Mouse (Mus musculus) cerebellum, adult 9-10 months (tissue): ENCODE data around the gene Aldh3a2.

ENCODE experiments used
- DNase-seq: peaks from one replicate; pipeline ENCODE4 v3.0.0; 2022

The Aldh3a2 gene

DNA sequence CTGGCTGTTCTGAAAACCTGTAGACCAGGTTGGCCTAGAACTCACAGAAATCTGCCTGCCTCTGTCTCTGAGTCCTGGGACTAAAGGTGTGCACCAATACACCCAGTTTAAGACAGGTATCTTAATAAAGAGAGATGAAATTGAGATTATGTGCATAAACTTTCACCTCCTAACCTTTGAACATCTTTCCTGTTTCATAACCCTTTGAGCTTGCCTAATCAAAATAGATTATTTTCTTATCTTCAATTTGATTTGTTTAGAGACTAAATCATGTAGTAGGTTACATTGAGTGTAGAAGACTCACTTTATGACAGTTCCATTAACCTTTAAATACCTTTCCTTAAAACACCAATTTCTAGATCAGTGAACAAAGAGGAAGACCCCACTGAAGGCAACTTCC lies 4.3 kb upstream of the Aldh3a2 start:
- no peak for DNase-seq

DNA sequence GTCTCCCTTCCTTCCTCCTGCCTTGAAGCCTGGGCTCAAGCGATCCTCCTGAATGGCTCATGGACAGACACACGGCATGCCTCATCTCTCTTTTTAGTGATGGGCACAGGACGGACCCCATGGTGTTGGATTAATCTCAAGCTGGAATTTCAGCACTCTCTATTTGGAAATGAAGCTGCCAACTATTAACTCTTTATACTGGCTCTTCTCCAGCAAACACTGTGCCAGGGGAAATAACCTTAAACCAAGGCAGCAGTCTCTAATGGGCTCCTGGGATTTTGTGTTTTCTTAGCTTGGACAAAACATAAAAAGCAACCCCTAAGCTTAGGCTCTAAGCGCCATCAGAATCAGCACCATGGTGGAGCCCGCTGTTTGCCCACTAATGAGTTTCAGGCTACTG lies 3.1 kb upstream of the Aldh3a2 start:
- no peak for DNase-seq

DNA sequence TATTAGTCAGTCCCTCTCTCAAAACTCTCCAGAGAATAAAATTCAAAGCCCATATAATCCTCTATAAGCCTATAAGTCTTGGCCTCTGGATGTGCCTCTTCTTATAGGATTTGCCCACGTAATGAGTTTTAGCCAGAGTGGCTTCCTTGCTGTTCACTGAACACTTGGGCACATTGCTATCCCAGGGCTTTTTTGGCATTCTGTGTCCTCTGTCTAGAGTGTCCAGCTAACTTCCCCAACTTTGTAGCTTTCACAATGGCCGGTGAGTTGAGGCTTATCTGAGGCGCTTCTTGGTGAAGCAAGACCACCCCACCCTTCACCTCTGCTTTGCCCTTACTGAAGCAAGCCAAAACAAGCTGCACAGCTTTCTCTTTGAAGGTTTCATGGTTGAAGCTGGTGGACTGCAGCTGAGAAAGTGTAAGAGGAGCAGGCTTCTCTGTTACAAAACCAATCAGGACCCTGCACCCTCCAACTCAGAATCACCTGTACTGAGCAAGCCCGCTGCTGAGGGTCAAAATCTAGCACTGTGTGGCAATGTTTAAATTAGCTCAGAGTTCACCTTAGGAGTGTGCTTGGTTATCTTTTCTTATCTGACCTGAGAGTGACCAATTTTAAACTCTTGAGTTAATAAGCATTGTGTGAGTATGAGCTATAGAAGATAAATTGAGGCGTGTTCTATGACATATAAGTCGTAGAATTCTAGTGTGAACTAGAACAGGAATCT lies 1.5 kb upstream of the Aldh3a2 start:
- no peak for DNase-seq

DNA sequence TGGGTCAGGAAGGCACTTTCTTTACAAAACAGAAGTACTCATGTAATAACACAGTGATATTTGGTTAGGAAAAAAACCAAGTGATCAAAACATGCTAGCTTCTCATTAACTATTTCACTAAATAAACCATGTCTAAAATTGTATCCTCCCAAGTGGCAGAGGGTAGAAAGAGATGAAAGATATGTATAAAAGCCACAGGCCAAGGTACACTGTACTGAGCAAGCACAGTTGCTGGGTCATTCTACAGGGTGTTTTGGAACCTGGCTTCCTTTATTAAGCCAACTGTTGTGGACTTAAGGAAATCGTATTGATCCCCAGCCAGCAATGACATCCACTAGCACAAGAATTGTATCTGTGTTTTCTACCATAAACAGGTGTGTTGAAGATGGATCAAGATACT lies 3.4 kb downstream of the Aldh3a2 start:
- no peak for DNase-seq

DNA sequence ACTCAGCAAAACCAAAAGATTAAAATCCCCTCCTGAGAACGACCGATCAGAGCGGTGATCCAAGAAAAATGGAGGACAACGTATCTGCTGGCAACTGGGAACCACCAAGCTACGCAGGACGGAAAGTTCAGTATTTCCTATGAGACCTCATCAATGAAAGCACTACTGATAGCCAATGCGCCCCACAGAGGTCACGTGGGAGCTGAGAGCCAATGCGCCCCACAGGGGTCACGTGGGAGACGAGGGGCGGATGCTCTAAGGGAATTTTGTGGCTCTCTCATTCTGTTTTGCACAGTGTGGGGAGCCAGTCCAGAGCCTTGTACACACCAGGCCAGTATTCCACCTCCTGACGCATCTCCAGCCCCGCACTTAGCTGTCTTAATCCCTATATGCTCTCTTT lies 4.7 kb downstream of the Aldh3a2 start:
- DNase-seq: no peak

DNA sequence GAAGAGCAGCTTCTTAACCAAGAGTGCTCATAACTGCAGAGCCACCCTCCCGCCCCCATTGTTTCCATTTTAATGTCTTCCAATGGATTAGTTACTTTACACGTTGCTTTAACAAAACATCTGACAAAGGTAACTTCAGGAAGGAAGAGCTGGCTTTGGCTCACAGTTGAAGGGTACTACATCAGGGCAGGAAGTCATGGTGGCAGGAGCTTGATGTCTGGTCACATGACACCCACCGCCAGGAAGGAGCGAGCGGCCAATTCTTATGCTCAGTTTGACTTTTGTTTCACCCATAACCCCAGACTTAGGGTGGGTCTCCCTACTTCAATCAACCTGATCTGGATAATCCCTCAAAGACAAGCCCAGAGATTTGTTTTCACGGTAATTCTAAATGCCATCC lies 8.2 kb downstream of the Aldh3a2 start:
- no peak for DNase-seq

DNA sequence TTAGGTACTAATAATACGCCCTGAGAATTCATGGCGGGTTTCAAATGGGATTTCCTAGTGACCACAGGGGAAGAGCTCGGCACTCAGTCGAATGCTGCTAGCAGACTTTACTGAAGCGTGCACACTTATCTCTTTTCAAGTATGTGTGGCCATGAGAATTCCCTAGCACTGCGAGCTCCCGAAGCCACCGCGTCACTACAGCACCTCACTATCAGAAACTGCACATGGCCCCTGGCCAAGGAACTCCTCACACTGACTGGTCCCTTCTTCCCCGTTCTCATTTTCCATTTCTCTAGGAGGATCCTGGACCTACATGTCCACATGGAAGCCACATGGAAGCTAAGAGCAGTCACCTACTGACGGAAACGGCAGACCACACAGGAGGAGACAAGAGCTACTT lies 14.5 kb downstream of the Aldh3a2 start:
- DNase-seq: no peak

DNA sequence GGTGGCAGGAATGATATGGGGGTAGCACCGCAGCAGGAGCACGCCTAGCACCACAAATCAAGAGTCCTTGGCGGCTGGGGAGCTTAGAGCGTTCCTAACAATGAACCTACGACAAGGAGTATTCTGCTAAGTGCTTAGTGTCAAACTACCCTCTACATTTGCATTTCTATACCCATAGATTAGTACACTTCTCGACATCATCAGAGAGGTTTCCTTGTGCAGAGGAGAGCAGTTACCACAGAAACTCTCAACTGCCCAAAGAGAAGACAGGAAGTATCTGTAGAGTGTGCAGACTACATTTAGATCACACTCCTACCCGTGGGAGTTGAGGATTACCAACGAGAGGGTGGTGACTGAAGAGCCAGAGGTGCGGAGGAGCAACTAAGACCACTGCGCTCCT lies 15.5 kb downstream of the Aldh3a2 start:
- DNase-seq: no peak

DNA sequence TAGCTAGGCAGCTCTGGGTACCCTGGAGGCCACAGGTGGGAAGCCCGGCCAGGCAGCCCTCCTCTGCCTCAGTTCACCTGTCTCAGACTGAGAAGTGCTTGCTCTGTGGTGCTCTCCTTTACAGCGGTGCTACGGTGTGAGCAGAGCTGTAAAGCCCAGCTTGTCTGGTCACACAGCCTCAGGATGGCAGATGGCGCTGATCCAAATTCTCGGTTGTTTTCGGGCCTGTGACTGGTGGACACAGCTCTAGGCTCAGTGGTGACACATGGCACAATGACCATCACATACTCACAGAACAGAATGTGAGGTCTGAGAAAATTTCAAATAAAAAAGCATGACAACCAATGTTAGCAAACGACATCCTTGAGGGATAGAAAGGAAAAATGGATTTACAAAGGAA lies 22.9 kb downstream of the Aldh3a2 start:
- no peak for DNase-seq

DNA sequence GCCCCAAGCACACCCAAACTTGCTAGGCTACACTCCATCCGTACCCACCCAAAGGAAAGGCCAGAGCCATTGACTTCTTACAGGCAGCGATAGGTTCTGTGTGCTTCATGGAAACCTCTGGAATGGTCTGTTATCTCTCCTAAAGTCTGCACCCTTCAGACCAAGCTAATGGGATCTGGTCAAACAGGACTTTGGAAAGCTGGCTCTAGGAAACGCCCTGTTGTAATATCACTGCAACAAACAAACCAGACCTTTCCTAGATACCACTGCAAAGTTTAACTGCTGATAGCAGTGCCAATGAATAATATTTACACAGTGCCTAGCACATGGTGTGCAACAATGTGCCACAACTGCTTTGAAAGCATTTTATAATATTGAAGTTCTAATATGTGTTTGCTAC lies 31.2 kb downstream of the Aldh3a2 start:
- DNase-seq: no peak

DNA sequence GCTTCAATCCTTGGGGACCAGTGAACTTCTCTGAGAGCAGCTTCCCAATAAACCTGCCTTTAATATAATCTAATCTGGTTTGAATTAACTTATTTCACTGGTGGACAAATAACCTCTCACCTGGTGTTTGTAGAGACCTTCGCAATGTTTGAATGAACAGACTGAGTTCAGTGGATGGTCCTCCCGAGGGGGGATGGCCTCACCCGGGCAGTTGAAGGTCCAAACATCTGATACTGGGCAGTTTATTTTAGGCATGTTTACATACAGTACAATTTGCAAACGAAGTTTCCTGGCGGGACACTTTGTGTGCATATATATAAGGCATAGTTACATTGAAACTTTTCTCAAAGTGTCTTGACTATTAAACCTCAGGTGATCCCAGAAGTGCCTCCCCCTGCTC lies 33.1 kb downstream of the Aldh3a2 start:
- no peak for DNase-seq

DNA sequence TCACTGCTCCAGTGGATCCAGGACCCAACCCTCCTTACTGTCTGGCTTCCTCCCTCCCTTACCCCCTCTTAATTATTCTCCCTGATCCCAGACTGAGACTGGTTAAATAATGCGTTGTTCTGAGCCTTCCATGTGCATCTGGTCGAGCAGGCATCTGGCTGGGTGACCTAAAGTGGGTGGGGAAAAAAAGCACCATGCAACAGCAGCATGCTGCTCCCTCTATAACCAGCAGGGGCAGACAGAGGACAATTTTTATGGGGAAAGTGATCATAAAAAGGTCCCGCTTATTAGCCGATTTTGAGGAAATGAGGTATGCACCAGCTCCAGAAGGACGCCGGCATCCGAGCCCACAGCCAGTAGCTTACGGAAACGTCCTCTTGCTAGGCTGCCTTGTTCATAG lies 35.9 kb downstream of the Aldh3a2 start:
- peak; percentile 82 for DNase-seq

DNA sequence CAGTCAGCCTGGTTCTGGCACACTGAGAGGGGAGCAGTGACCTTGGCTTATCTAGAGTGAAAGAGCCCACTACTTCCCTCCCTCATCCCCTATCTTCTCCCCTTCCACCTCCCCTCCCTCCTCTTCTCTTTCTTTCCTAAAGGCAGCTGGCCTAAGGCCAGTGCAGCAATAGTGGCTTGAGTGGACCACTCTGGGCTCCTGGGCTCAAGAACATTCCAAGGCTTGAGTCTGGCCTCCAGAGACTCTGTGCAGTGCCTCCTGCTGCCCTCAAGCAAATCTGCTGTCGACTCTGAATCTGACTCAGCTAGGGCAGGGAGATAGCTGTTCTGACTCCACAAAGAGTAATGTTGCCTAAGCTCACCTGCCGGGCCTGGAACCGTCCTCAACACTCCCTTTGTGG lies 38.9 kb downstream of the Aldh3a2 start:
- DNase-seq: peak; percentile 56

DNA sequence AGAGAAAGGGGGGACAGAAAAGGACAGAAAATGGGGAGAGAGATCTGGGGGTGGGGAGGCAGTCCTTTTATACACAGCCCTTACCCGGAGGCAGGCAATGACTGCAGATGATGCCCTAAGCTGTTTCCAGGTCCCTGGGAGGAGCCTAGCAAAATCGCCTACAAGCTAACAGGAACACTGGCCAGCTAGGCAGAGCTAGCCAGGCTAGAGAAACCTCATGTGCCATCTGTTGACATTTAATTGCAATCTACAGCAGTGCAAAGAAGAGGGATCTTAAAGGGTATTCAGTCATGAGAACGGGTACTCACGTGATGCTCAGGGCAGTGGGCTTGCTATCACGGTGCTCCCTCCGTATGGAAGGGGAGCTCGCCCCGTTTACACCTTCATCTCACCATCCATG lies 39.4 kb downstream of the Aldh3a2 start:
- DNase-seq: peak; percentile 91

DNA sequence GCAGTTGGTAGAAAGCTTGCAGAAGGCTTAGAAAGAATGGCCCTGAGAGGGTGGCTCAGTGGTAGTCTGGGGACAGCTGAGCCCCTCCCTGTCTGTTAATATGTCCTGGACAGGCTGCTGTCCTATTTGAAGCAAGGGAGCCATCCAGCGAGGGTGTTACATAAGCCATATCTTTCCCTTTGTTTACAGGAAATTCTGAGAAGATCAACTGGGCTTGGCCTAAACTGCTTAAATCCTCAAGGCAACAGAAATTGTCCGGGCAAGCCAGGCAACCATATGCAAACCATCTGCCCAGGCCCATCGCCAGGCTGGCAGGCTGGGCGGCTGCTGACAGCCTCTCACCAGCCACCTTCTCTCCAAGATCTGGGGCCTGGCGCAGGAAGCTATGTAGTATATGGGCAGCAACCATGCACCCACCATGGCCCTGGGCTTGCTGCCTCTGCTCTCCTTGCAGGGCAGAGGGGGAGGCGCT lies 41.3 kb downstream of the Aldh3a2 start:
- peak; percentile 98 for DNase-seq

DNA sequence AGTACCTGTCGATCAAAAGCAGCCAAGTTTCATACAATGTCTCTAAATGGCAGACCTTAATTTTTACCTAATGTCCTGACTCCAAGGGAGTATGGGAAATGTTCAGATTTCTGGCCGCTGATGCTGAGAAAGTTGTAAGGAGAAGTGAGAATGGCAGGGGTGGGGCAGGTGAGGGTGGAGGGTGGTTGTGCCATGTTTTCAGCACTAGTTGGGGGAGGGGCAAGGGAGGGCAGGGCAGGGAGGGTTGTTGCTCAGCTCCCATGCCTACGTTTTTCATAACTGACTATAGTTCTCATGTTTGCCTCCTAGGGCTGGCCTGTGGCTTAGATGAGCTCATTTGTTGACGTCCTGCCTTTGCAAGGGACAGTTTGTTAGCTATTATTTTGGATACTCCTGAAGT lies 41.8 kb downstream of the Aldh3a2 start:
- DNase-seq: peak; percentile 61

DNA sequence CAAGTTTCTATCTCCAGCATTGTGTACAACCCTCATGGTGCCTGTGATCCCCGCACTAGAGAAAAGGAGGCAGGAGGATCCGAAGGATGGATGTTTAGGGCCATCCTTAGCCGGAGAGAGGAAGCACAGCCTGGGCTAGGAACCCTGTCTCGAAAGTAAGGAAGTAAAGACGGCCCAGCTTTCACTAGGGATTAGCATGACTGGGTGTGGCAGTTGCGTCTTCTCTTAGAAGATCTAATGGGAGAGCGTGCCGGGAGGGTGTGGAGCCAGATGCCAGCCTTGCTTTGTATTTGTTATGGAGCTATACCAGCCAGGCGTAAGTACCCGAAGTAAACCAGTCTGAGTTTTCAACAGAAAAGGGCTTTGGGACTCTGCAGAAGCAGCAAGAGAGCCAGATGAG lies 42.4 kb downstream of the Aldh3a2 start:
- DNase-seq: no peak

DNA sequence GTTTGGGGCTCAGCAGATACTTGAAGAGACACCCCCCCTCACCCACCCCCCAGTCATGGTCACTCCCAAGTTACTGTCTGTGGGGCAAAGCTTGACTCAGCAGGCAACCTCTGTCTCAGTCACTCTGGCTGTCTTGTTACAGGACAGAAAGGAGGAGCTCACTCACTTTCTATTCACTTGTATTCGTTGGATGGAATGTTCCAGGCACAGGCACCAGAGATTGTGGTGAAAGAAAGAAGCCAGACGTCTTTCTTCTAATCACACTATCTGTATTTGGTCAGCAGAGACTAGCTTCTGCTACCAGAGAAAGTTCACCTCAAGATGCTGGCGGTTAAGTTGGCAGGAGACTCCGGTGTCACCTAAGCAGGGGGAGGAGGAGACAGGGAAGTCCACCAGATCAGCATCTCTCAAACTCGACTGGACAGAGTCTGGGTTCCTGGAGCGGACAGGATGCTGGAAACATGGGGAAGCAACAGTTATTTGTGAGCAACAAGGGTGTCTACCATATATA lies 43.0 kb downstream of the Aldh3a2 start:
- no peak for DNase-seq

DNA sequence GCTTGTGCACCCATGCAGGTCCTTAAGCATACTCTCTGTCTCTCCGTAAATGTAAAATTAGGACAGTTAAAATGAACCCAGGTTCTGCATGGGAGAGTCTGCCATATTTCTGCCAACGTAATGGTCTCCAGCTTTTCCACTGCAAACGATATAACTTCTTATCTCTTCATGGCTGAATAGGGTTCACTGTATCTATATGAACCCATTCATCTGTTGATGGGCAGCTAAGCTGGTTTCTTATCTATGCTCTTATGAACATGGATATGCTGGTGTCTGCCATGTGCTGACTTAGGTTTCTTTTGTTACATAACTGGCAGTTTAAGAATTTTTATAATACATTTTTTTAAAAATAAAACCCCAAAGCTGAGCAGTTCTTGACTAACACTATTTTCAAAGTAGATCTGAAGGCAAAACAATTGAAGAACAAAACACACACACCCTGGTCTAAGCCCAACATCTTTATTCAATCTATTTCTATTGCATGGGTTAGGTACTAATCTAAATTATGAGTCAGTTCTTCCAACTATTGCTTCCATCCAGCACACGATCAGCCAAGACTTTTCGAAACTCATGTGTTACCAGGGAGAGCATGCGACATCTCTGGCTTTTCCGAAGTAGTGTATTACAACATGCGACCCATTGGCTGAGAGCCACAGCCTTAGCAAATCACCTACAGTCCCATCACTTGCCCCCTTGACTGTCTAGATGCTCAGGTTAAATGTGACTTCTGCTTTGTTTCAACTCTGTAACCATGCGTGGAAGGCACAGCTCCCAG lies 44.1 kb downstream of the Aldh3a2 start:
- DNase-seq: no peak

DNA sequence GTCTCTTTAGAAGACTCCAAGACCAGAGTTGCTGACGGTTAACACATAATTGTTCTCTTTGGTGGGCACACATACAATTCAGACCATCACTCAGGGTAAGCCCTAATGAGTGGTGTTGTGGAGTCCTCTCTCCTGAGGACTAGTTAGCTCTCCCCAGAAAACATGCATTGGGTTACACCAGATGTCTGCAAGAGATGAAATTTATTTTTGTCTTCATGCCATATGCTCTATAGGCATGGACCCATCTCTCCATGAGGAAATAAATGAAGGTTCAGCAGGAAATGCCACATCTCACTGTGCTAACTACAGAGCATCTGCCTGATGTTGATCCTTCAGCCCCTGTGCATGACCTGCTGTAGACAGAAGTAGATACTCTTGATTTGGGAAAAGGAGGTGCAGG lies 45.3 kb downstream of the Aldh3a2 start:
- DNase-seq: no peak

DNA sequence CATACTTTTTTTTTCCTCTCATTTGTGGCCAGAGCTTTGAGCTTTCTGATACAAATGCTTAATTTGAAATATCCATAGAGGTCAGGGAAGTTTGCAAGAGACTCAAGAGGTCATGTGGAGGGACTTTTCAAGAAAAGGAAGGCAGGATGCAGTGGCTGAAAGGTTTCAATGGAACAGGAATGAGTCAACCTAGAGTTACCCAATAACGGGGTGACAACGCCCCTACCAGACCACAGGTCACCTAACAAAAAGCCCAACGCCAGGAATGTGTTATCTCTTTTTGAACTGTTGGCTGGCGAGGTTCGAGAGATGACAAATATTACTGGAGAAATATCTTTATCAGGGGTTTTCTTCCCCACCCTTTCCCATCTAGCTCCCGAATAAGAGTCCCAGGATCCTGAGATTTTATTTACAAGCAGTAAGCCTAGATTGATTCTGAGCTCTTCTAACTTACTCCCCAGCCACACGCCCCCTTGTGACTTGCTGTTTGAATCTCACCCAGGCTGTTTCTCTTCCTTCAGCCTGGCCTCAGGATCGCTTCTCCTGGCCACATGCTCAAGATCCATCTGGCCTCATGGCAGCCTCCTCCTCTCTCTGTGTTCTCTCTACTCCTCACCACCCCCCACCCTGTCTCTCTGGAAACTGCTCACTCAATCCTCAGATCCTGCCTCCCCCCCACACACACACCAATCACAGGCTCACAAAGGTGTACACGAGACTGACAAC lies 46.9 kb downstream of the Aldh3a2 start:
- DNase-seq: peak; percentile 67

DNA sequence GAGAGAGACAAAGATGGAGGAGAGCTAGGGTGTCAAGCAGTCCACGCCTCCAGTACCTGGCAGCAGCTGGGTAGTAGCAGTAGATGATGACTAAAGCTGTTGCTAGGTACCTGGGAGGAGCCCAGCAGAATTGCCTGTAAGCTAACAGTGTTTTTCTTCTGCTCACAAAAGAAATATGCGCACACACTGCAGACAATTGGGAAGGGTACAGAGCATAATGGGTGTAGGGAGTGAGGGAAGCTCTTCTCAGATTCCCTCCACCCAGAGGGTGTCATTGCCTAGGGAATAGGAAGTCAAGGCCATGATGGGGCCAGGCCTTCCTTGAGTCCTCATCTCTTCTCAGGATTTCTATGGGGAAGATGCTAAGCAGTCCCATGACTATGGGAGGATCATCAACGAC lies 51.3 kb downstream of the Aldh3a2 start:
- no peak for DNase-seq

DNA sequence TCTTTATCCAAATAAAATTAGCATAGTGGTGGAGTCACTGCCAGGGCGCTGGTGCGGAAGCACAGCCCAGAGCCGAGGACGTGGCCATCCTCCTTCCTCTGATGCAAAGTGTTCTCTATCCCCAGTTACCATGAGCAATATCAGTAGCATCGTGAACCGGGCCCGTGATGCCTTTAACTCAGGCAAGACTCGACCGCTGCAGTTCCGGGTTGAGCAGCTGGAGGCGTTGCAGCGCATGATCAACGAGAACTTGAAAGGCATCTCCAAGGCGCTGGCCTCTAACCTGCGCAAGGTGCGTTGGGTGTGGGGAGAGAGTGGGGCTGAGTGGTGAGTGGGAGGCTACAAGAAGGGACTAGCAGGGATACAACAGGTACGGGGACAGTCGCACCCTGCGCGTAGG lies 55.2 kb downstream of the Aldh3a2 start:
- no peak for DNase-seq

DNA sequence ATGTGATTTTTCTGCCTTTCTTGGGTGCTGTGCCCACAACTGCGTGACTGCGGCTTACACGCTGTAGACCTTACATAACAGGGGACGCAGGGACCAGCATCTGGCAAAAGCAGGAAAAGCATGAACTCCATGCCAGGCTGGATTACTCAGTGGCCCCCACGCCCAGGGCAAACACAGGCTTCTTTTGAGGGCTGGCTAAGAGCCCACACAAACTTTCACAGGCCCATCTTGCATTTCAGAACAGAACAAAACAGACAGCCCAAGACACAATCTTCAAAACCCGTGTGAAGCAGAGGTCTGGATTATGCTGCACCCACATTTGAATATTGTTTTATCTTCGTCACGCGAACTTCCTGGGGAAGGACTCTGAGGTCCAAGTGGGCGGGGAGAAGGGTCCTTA lies 58.9 kb downstream of the Aldh3a2 start:
- DNase-seq: no peak
